Mouse (Mus musculus) thymus, adult 2 months (tissue): ENCODE data around the gene Ankrd13b.

Experiments used
- CTCF ChIP-seq: fragments of 200-500 bp; IDR thresholded peaks from 2 replicates; pipeline ENCODE4 v1.5.1; 2012; ENCODE audit warnings: mild to moderate bottlenecking, control low read depth, low read length, moderate library complexity, borderline replicate concordance; ENCODE audit not compliant: control insufficient read depth, poor library complexity, insufficient read depth; ENCODE audit errors: extremely low read depth
- POLR2A ChIP-seq: fragments of 200-500 bp; IDR thresholded peaks from 2 replicates; pipeline ENCODE4 v1.6.1; 2012; ENCODE audit warnings: mild to moderate bottlenecking, low read length, control low read depth, moderate library complexity; ENCODE audit not compliant: control insufficient read depth, poor library complexity, insufficient read depth; ENCODE audit errors: extremely low read depth

DNA sequence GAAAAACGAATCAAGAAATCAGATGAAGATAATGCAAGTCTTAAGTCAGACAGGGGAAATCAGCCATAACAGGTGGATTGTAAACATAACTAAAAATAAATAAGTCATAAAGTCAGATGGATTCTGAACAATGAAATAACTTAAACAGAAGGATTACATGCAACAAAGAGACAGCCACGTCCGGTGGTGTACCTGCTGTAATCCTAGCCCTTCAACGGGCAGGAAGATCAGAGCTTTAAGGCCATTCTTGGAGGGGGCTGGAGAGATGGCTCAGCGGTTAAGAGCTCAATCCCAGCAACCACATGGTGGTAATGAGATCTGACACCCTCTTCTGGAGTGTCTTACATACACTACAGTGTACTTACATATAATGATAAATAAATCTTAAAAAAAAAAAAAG lies 21.9 kb upstream of the Ankrd13b start:
- TF ChIP-seq CTCF (no peak), POLR2A (no peak)
